Mouse (Mus musculus) limb, embryonic 12.5 days (tissue): Measurements from ENCODE around the gene Tuft1. TPM values are rescaled to one million over a fixed set of nuclear protein-coding genes. Genes with fewer than 3 reads are reported as not detected.
"Not testable (repeated sequence)": the region's sequence is repeated elsewhere in the genome, so short reads cannot be mapped to it uniquely, and the experiment has no call there.

Experiments
- ATAC-seq: fragments of 200-750 bp; cut with Nextera tagmentation; 2 replicates; pipeline ENCODE4 v1.8.0; 2017; ENCODE audit warnings: low read depth, moderate TSS enrichment; ENCODE audit not compliant: insufficient number of reproducible peaks, insufficient read depth, low FRiP score, low TSS enrichment
- H3K27ac ChIP-seq: fragments of 300-500 bp; sonication (generic); 2 replicates; pipeline ENCODE4 v1.5.1; 2016; ENCODE audit warnings: mild to moderate bottlenecking, moderate library complexity
- H3K27me3 ChIP-seq: fragments of 300-500 bp; sonication (generic); 2 replicates; pipeline ENCODE4 v1.6.1; 2016; ENCODE audit warnings: mild to moderate bottlenecking, moderate library complexity
- H3K36me3 ChIP-seq: fragments of 300-500 bp; sonication (generic); 2 replicates; pipeline ENCODE4 v1.6.1; 2016; ENCODE audit warnings: mild to moderate bottlenecking, moderate library complexity
- H3K4me1 ChIP-seq: fragments of 300-500 bp; sonication (generic); replicated peaks from 2 replicates; pipeline ENCODE4 v1.6.1; 2016
- H3K4me2 ChIP-seq: fragments of 300-500 bp; sonication (generic); 2 replicates; pipeline ENCODE4 v1.6.1; 2016; ENCODE audit warnings: mild to moderate bottlenecking, moderate library complexity
- H3K4me3 ChIP-seq: fragments of 300-500 bp; sonication (generic); replicated peaks from 2 replicates; pipeline ENCODE4 v1.5.1; 2016; ENCODE audit warnings: mild to moderate bottlenecking
- H3K9ac ChIP-seq: fragments of 300-500 bp; sonication (generic); replicated peaks from 2 replicates; pipeline ENCODE4 v1.6.1; 2016; ENCODE audit warnings: mild to moderate bottlenecking, moderate library complexity
- H3K9me3 ChIP-seq: fragments of 300-500 bp; sonication (generic); 2 replicates; pipeline ENCODE4 v1.6.1; 2016; ENCODE audit warnings: mild to moderate bottlenecking, moderate library complexity
- WGBS: fragments of 180-500 bp; shearing (Covaris S2); methylation state at CpG from one replicate; pipeline ENCODE4 v1.1.7; 2016; 5-methylcytosine and 5-hydroxymethylcytosine counted together
- polyA plus RNA-seq: library from polyadenylated mRNA; unstranded; fragments of >200 nt; fragmentation: Nextera tagmentation; extraction: Ambion mirVana; gene quantifications from 2 replicates; pipeline ENCODE4 v1.2.1, GENCODE M21; 2016

The Tuft1 gene
- 4.3 and 5.1 TPM in 2 replicates for polyA plus RNA-seq

DNA sequence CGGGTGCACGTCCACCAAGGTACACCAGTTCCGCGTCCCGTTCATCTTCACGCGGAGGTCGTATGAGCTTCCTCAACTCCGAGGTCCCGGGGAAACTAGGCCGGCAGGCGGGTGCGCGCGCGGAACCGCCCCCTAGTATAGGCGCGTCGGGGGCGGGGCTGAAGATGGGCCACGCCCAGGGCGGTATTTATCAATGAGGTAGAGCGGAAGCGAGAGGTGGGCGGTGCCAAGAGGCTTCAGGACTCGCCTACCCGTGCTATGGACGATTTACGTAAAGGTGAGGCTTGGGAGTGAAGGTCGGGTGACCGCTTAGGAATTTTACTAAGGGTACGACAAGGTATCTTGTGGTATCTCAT, at the start of gene Tuft1:
TSS of gene Tuft1 (minus strand) at position 133 of the 356 bp plus-strand sequence.
- under 1% methylated on average over 22 of the region's 33 CpGs for whole genome bisulfite sequencing
- H3K9me3 ChIP-seq = not testable (repeated sequence)

DNA sequence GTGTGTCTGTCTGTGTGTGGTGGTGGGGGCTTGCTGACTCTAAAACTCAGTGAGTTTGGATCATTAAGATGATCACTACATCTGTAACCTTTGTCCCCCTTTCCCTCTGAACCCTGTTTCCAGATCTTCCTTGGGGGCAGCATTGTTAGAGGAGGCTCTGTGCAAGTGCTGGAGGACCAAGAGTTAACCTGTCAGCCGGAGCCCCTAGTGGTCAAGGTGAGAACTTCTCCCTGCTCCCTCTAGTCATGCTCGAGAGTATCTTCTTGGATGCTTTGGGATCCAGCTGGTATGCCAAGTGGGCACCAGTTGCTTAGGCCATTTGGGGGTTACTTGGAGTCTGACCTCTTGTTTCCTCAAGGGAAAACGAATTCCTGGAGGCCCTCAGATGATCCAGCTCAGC, 44.7 kb upstream of the Tuft1 start:
- H3K36me3 ChIP-seq, H3K27me3 ChIP-seq, H3K4me2 ChIP-seq, H3K9ac ChIP-seq, H3K27ac ChIP-seq, ATAC-seq, H3K4me3 ChIP-seq, H3K9me3 ChIP-seq, H3K4me1 ChIP-seq: not testable (repeated sequence)
- 28% methylated on average over 3 of the region's 3 CpGs for WGBS

More for the DNA sequence above, at the start of gene Tuft1:
- Histone ChIP-seq H3K4me2 (peak within 1 kb of the TSS; percentile 67), H3K4me3 (peak within 1 kb of the TSS; percentile 41), H3K27me3 (peaks cover 13% of the 10 kb centered on the region)
- not testable (repeated sequence) for H3K27ac ChIP-seq, H3K36me3 ChIP-seq, H3K9ac ChIP-seq, H3K4me1 ChIP-seq
- ATAC-seq = peak; percentile 76

DNA sequence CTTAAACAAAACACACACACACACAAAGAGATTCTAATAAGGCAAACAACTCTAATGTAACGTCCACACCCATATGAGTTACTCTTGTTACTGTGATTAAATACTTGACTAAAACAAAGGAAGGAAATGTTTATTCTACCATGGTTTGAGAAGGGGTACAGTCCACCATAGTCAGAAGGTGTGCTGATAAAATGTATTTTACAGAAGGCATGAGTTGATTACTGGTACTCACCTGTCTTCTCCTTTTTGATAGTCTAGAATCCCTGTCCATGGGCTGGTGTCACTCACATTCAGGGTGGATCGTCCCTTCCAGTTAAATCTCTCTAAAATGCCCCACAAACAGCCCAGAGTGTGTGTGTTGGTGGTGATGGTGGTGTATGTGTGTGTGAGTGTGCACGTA, 44.2 kb upstream of the Tuft1 start:
- Histone ChIP-seq H3K36me3 (no peaks in the 10 kb centered on the region), H3K9me3 (no peaks in the 10 kb centered on the region), H3K27ac (no peak overlapping the region), H3K4me1 (no peaks in the 10 kb centered on the region), H3K9ac (no peak overlapping the region), H3K4me3 (no peak overlapping the region), H3K4me2 (no peak overlapping the region), H3K27me3 (no peaks in the 10 kb centered on the region)
- ATAC-seq = no peak
- WGBS = 83% methylated on average over 3 of the region's 3 CpGs

DNA sequence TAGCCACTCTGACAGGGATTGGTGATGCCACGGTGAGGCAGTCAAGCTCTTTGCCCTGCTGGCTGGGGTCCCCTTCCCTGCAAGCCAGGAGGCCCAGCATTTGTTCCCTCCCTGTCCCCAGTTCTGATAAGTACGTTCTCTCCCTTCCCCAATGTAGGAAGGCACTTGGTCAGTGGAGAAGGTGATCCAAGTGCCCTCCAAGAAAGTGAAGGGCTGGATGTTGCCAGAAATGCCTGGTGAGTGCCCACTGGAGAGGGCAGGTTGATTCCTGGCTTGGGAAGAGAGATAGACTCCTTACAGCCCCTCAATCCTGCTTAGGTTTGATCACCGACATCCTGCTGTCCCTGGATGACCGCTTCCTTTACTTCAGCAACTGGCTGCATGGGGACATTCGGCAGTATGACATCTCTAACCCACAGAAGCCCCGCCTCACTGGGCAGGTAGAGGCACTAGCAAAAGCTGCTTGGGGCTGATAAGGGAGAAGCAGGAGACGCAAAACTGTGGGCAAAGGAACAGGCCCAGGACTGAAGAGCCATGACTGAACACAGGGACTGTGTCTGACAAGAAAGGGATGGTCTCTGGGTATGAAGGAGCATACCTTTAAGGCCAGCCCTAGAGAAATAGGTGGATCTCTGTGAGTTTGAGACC, 43.6 kb upstream of the Tuft1 start:
- H3K9me3 ChIP-seq, H3K4me1 ChIP-seq, H3K9ac ChIP-seq, H3K27me3 ChIP-seq, ATAC-seq, H3K4me3 ChIP-seq, H3K4me2 ChIP-seq, H3K36me3 ChIP-seq, H3K27ac ChIP-seq: not testable (repeated sequence)
- WGBS = 89% methylated on average over 7 of the region's 7 CpGs

DNA sequence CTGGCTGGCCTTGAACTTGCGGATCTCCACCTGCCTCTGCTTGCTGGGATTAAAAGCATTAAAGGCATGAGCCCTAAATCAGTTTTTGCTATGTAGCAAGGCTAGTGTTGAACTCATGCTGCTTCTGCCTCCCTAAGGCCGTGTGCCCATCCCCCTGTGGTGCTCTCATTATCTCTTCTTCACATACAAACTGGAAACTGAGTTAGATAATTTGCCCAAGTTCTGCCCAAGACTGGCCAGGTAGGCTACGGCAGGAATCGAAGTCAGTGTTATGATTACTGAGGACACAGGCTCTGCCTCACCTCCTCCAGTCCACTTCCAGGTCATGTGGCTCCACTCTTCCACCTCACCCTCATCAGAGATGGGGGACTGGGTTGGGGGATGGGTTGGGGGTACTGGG, 37.6 kb upstream of the Tuft1 start:
- H3K4me1 ChIP-seq = peaks cover 15% of the 10 kb centered on the region
- 91% methylated on average over 4 of the region's 4 CpGs for WGBS

DNA sequence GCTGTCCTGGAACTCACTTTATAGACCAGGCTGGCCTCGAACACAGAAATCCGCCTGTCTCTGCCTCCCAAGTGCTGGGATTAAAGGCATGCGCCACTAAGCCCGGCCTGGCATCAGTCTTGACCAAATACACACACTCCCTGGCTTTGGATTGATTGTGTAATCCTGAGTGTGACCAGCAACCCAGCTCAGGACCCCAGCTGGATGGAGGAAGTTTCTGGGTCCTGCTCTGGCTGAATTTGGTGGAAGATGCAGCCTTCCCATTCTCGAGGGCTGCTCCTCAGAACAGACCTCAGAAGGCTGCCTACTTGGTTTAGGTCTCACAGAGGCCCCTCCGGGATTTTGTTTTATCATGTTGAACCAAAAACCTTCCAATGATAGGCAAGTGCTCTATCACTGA, 36.9 kb upstream of the Tuft1 start:
- H3K27me3 ChIP-seq, H3K9me3 ChIP-seq, ATAC-seq, H3K4me3 ChIP-seq, H3K36me3 ChIP-seq, H3K9ac ChIP-seq, H3K27ac ChIP-seq, H3K4me2 ChIP-seq: not testable (repeated sequence)
- 84% methylated on average over 6 of the region's 6 CpGs for WGBS
- H3K4me1 ChIP-seq = peaks cover 15% of the 10 kb centered on the region

More for the DNA sequence above, 37.6 kb upstream of the Tuft1 start:
- not testable (repeated sequence) for H3K4me3 ChIP-seq, ATAC-seq, H3K9ac ChIP-seq, H3K27me3 ChIP-seq, H3K9me3 ChIP-seq, H3K4me2 ChIP-seq, H3K27ac ChIP-seq, H3K36me3 ChIP-seq

DNA sequence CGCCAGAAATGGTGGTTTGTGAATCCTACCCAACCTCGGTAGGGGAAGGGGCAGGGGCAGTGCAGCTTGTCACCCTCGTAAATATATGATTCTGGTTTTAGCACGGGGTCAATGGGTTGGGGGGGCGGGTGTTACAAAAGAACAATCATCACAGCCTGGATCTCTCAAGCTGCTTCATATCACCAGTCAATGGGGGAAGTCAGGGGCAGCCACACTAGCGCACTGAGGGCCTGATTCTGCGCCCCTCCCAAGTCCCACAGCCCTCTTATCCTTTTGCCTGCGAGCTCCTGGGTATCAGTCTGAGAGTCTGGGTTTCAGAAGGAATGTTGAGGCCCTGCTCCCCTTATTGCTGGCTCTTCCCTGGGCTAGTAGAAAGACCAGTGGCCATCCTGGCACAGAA, 35.2 kb upstream of the Tuft1 start:
- not testable (repeated sequence) for H3K4me2 ChIP-seq, H3K36me3 ChIP-seq, ATAC-seq, H3K27me3 ChIP-seq, H3K4me3 ChIP-seq, H3K27ac ChIP-seq, H3K9me3 ChIP-seq, H3K9ac ChIP-seq
- WGBS = 52% methylated on average over 6 of the region's 8 CpGs
- peaks cover 15% of the 10 kb centered on the region for H3K4me1 ChIP-seq

DNA sequence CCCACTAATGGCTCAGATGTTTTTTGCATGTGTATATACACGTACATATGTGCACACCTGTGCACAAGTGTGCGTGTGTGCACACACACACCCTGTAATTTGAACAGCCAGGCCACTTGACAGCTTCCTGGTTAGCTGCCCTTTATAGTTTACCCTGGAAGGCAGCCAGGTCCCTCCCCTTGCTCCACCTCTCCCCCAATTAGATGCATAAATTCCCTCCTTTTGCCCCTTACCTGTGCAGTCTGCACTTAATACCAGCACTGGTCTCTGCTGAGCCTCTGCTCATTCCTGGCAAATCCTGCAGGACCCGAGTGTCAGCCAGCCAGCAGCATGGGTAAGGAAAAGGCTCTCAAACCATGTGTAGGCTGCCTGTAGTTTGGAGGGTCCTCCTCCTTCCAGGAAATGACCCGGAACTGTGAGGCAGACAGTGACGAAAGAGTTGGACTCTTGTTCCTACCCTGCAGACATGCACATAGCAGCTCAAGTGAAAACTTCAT, 34.7 kb upstream of the Tuft1 start, which contains the start of gene Selenbp2:
TSS of gene Selenbp2 (plus strand) at position 228 of the 497 bp plus-strand sequence.
- no peak within 1 kb of the TSS for H3K27ac ChIP-seq
- ATAC-seq = peak; percentile 33; the same call in 1 of the 2 replicates
- no peaks in the 10 kb centered on the region for H3K27me3 ChIP-seq
- H3K4me2 ChIP-seq = no peak within 1 kb of the TSS
- H3K4me1 ChIP-seq = peaks cover 15% of the 10 kb centered on the region
- no peak within 1 kb of the TSS for H3K9ac ChIP-seq
- 38% methylated on average over 5 of the region's 5 CpGs for WGBS
- no peaks in the 10 kb centered on the region for H3K36me3 ChIP-seq
- no peaks in the 10 kb centered on the region for H3K9me3 ChIP-seq
- no peak within 1 kb of the TSS for H3K4me3 ChIP-seq

DNA sequence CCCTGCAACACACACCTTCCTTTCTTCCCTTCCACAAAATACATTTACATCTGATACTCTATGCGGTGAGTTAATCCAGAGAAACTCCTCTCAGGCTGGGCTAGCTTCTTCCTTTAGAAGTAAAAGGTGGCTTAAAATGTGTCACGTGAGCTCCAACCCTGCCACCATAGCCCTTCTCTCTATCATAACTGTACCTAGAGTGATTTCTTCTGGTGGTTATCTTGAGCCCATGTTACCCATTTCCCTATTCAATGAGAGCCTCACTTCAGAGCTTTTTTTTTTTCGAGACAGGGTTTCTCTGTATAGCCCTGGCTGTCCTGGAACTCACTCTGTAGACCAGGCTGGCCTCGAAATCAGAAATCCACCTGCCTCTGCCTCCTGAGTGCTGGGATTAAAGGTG, 33.0 kb upstream of the Tuft1 start:
- WGBS = 83% methylated on average over 4 of the region's 4 CpGs
- not testable (repeated sequence) for H3K27ac ChIP-seq, H3K36me3 ChIP-seq, H3K9ac ChIP-seq, H3K4me2 ChIP-seq, H3K27me3 ChIP-seq, ATAC-seq, H3K9me3 ChIP-seq, H3K4me3 ChIP-seq
- H3K4me1 ChIP-seq = peaks cover 15% of the 10 kb centered on the region

DNA sequence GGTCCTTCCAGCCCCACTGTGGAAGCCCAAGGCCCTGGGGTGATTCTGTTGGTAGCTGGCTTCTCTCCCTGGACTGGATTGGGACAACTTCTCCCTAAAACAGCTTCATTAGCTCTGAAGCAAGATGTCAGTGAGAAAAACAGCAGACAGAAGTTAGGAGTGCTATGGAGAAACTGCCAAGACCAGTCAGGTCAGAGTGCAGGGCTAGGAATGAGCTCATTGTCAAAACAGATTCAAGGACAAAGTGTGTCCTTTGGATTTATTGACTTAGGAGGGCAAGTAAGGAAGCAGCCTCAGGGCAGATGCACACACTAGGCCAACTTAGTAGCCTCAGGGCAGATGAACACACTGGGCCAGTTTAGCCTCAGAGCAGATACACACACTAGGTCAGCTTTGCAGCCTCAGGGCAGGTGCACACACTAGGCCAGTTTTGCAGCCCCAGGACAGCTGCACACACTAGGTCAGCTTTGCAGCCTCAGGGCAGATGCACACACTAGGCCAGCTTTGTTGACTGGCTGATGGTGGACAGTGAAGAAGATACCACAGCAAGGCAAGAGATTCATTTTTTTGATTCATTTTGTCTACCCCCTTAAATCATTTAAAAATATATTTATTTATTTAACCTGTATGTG, 32.1 kb upstream of the Tuft1 start:
- H3K9ac ChIP-seq = no peak overlapping the region
- H3K36me3 ChIP-seq = no peaks in the 10 kb centered on the region
- no peaks in the 10 kb centered on the region for H3K9me3 ChIP-seq
- no peak for ATAC-seq
- H3K4me1 ChIP-seq = peaks cover 15% of the 10 kb centered on the region
- no peak overlapping the region for H3K27ac ChIP-seq
- no peak overlapping the region for H3K4me3 ChIP-seq
- H3K4me2 ChIP-seq = no peak overlapping the region
- no peaks in the 10 kb centered on the region for H3K27me3 ChIP-seq

DNA sequence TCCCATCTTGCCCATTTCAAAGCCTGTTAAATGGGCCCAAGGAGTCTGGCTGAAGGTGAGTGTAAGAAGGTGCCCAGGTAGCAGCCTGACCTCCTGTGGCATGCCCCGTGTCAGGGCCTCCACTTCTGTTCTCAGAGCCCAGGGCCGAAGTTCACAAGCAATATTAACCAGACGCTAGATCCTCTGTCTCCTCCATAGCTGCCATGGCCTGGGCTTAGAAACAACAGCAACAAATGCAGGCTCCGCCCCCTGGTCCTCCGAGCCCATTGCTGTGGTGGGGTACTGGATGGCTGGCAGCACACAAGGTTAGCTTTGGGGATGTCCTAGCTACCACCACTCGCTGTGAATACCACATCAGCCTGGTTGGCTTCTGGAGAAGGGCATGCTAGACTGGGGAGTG, 31.5 kb upstream of the Tuft1 start:
- 56% methylated on average over 6 of the region's 6 CpGs for WGBS
- ATAC-seq, H3K27me3 ChIP-seq, H3K4me2 ChIP-seq, H3K27ac ChIP-seq, H3K9me3 ChIP-seq, H3K36me3 ChIP-seq, H3K4me3 ChIP-seq, H3K9ac ChIP-seq: not testable (repeated sequence)
- peaks cover 15% of the 10 kb centered on the region for H3K4me1 ChIP-seq

DNA sequence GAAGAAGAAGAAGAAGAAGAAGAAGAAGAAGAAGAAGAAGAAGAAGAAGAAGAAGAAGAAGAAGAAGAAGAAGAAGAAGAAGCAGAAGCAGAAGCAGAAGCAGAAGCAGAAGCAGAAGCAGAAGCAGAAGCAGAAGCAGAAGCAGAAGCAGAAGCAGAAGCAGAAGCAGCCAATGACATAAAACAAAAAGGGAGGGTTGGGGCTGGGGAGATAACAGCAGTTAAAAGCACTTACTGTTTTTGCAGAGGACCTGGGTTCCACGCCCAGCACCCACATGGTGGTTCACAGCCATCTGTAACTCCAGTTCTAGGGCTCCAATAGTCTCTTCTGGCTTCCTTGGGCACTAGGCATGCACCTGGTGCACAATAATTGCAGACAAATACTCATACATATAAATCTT, 30.5 kb upstream of the Tuft1 start:
- H3K36me3 ChIP-seq, H3K27ac ChIP-seq, H3K27me3 ChIP-seq, ATAC-seq, H3K9me3 ChIP-seq, H3K9ac ChIP-seq, H3K4me3 ChIP-seq, H3K4me2 ChIP-seq: not testable (repeated sequence)
- WGBS = 85% methylated on average over 1 of the region's 1 CpGs
- H3K4me1 ChIP-seq = peaks cover 15% of the 10 kb centered on the region
